Mouse (Mus musculus) liver, embryonic 15.5 days (tissue): ENCODE results near the gene Kif2b. TPM values are rescaled to one million over a fixed set of nuclear protein-coding genes. Genes with fewer than 3 reads are reported as not detected.

Experiments used
- ATAC-seq: fragments of 200-750 bp; cut with Nextera tagmentation; 2 replicates; pipeline ENCODE4 v1.8.0; 2017; ENCODE audit warnings: moderate number of reproducible peaks, mild to moderate bottlenecking, moderate library complexity; ENCODE audit not compliant: insufficient read depth
- H3K27ac ChIP-seq: fragments of 300-500 bp; sonication (generic); replicated peaks from 2 replicates; pipeline ENCODE4 v1.5.1; 2015; ENCODE audit warnings: mild to moderate bottlenecking, inconsistent platforms
- H3K27me3 ChIP-seq: fragments of 300-500 bp; sonication (generic); 2 replicates; pipeline ENCODE4 v1.6.1; 2015; ENCODE audit warnings: mild to moderate bottlenecking, inconsistent platforms
- H3K36me3 ChIP-seq: fragments of 300-500 bp; sonication (generic); replicated peaks from 2 replicates; pipeline ENCODE4 v1.6.1; 2015; ENCODE audit warnings: moderate library complexity, mild to moderate bottlenecking, inconsistent platforms
- H3K4me1 ChIP-seq: fragments of 300-500 bp; sonication (generic); replicated peaks from 2 replicates; pipeline ENCODE4 v1.6.1; 2015; ENCODE audit warnings: inconsistent platforms
- H3K4me2 ChIP-seq: fragments of 300-500 bp; sonication (generic); 2 replicates; pipeline ENCODE4 v1.6.1; 2015; ENCODE audit warnings: moderate library complexity, mild to moderate bottlenecking, inconsistent platforms
- H3K4me3 ChIP-seq: fragments of 300-500 bp; sonication (generic); replicated peaks from 2 replicates; pipeline ENCODE4 v1.5.1; 2015; ENCODE audit warnings: mild to moderate bottlenecking, inconsistent platforms
- H3K9ac ChIP-seq: fragments of 300-500 bp; sonication (generic); 2 replicates; pipeline ENCODE4 v1.6.1; 2015; ENCODE audit warnings: moderate library complexity, mild to moderate bottlenecking, inconsistent platforms
- H3K9me3 ChIP-seq: fragments of 300-500 bp; sonication (generic); replicated peaks from 2 replicates; pipeline ENCODE4 v1.6.1; 2016; ENCODE audit warnings: inconsistent platforms
- WGBS: fragments of 180-500 bp; shearing (Covaris S2); methylation state at CpG from one replicate; pipeline ENCODE4 v1.1.7; 2015; ENCODE audit warnings: mixed read lengths; ENCODE audit not compliant: insufficient replicate concordance; 5-methylcytosine and 5-hydroxymethylcytosine counted together
- polyA plus RNA-seq: library from polyadenylated mRNA; unstranded; fragments of >200 nt; fragmentation: Nextera tagmentation; extraction: Ambion mirVana; gene quantifications from 2 replicates; pipeline ENCODE4 v1.2.1, GENCODE M21; 2015

Kif2b gene
- not detected in 2 replicates for polyA plus RNA-seq

GRCm38 (mm10) chr11:91577317-91577716 is at the start of gene Kif2b:
Gene Kif2b (minus strand): TSS chr11:91577558.
- no peak within 1 kb of the TSS for H3K4me3 ChIP-seq
- H3K4me1 ChIP-seq: no peaks in the 10 kb centered on the region
- no peak within 1 kb of the TSS for H3K9ac ChIP-seq
- no peak within 1 kb of the TSS for H3K27ac ChIP-seq
- ATAC-seq: no peak
- no peak within 1 kb of the TSS for H3K4me2 ChIP-seq
- 63% methylated on average over 9 of the region's 9 CpGs for WGBS
- H3K27me3 ChIP-seq: no peaks in the 10 kb centered on the region
- H3K9me3 ChIP-seq: 0 out of 2 replicates have a peak, but pooled peaks cover 2% of the 10 kb centered on the region
- H3K36me3 ChIP-seq: no peaks in the 10 kb centered on the region

GRCm38 (mm10) chr11:91593088-91593487 is 15.7 kb upstream of the Kif2b start:
- 42% methylated on average over 3 of the region's 3 CpGs for WGBS
- no peaks in the 10 kb centered on the region for H3K36me3 ChIP-seq
- no peak overlapping the region for H3K4me2 ChIP-seq
- H3K4me1 ChIP-seq: no peaks in the 10 kb centered on the region
- no peaks in the 10 kb centered on the region for H3K27me3 ChIP-seq
- H3K27ac ChIP-seq: no peak overlapping the region
- no peaks in the 10 kb centered on the region for H3K9me3 ChIP-seq
- H3K9ac ChIP-seq: no peak overlapping the region
- no peak overlapping the region for H3K4me3 ChIP-seq
- no peak for ATAC-seq

GRCm38 (mm10) chr11:91576856-91577255 is 502 bp downstream of the Kif2b start:
- H3K9ac ChIP-seq: no peak overlapping the region
- no peak overlapping the region for H3K4me3 ChIP-seq
- no peaks in the 10 kb centered on the region for H3K36me3 ChIP-seq
- H3K4me2 ChIP-seq: no peak overlapping the region
- no peak for ATAC-seq
- H3K4me1 ChIP-seq: no peaks in the 10 kb centered on the region
- no peaks in the 10 kb centered on the region for H3K27me3 ChIP-seq
- H3K27ac ChIP-seq: no peak overlapping the region
- 0 out of 2 replicates have a peak, but pooled peaks cover 2% of the 10 kb centered on the region for H3K9me3 ChIP-seq
- 81% methylated on average over 19 of the region's 19 CpGs for WGBS

- Histone ChIP-seq H3K27ac (no peak overlapping the region), H3K9me3 (0 out of 2 replicates have a peak, but pooled peaks cover 2% of the 10 kb centered on the region), H3K36me3 (no peaks in the 10 kb centered on the region), H3K9ac (no peak overlapping the region), H3K27me3 (no peaks in the 10 kb centered on the region), H3K4me3 (no peak overlapping the region), H3K4me1 (no peaks in the 10 kb centered on the region), H3K4me2 (no peak overlapping the region)
- no peak for ATAC-seq
- 69% methylated on average over 8 of the region's 8 CpGs for WGBS
Measured at GRCm38 (mm10) chr11:91575406-91575805, 2.0 kb downstream of the Kif2b start.

- Histone ChIP-seq H3K4me2 (no peak overlapping the region), H3K27ac (no peak overlapping the region), H3K27me3 (no peaks in the 10 kb centered on the region), H3K9ac (no peak overlapping the region), H3K9me3 (0 out of 2 replicates have a peak, but pooled peaks cover 2% of the 10 kb centered on the region), H3K36me3 (no peaks in the 10 kb centered on the region), H3K4me3 (no peak overlapping the region), H3K4me1 (no peaks in the 10 kb centered on the region)
- WGBS: 11% methylated on average over 3 of the region's 3 CpGs
- no peak for ATAC-seq
Measured at GRCm38 (mm10) chr11:91574477-91574876, 2.9 kb downstream of the Kif2b start.

- no peak overlapping the region for H3K9ac ChIP-seq
- H3K4me3 ChIP-seq: no peak overlapping the region
- WGBS: 57% methylated on average over 4 of the region's 4 CpGs
- no peaks in the 10 kb centered on the region for H3K9me3 ChIP-seq
- H3K36me3 ChIP-seq: no peaks in the 10 kb centered on the region
- H3K4me2 ChIP-seq: no peak overlapping the region
- no peaks in the 10 kb centered on the region for H3K27me3 ChIP-seq
- H3K27ac ChIP-seq: no peak overlapping the region
- no peak for ATAC-seq
- no peaks in the 10 kb centered on the region for H3K4me1 ChIP-seq
Measured at GRCm38 (mm10) chr11:91530737-91531136, 46.6 kb downstream of the Kif2b start.
